Mouse (Mus musculus) erythroblast, embryonic 14.5 days (primary cell): Measurements from ENCODE around the gene Lepr.
"Not testable (repeated sequence)": the region's sequence is repeated elsewhere in the genome, so short reads cannot be mapped to it uniquely, and the experiment has no call there.

Experiments
- GATA1 ChIP-seq: IDR thresholded peaks from 2 replicates; pipeline ENCODE4 v1.6.1; 2012; ENCODE audit warnings: low read length, inconsistent platforms, mixed read lengths
- TAL1 ChIP-seq: IDR thresholded peaks from 3 replicates; pipeline ENCODE4 v1.6.1; 2012; ENCODE audit warnings: low read length, inconsistent platforms, mixed read lengths

DNA sequence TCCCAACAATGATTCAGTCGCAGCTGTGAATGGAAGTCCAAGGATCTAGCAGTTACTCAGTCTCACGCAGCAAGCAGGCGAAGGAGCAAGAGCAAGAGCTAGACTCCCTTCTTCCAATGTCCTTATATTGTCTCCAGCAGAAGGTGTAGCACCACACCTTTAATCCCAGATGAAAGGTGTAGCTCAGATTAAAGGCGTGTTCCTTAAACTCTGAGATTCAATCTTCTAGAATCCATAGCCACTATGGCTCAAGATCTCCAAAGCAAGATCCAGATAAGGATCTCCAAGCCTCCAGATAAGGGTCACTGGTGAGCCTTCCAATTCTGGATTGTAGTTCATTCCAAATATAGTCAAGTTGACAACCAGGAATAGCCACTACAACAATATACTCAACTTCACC is 126.7 kb downstream of the Lepr start, which contains the start of gene B020004J07Rik:
- TF ChIP-seq GATA1, TAL1: not testable (repeated sequence)
